Mouse (Mus musculus): Measurements from ENCODE around the gene Fancm. TPM values are rescaled to one million over a fixed set of nuclear protein-coding genes. Genes with fewer than 3 reads are reported as not detected.
"Not testable (repeated sequence)": the region's sequence is repeated elsewhere in the genome, so short reads cannot be mapped to it uniquely, and the experiment has no call there.

Gene Fancm
- 10 to 100 TPM; 12.8 to 13.7 TPM for total RNA-seq (2021)
- long read RNA-seq, partial matches to known transcripts: 1 of 1 reads
- long read RNA-seq, other reads (novel, unspliced or antisense): 0 of 1 reads

DNA sequence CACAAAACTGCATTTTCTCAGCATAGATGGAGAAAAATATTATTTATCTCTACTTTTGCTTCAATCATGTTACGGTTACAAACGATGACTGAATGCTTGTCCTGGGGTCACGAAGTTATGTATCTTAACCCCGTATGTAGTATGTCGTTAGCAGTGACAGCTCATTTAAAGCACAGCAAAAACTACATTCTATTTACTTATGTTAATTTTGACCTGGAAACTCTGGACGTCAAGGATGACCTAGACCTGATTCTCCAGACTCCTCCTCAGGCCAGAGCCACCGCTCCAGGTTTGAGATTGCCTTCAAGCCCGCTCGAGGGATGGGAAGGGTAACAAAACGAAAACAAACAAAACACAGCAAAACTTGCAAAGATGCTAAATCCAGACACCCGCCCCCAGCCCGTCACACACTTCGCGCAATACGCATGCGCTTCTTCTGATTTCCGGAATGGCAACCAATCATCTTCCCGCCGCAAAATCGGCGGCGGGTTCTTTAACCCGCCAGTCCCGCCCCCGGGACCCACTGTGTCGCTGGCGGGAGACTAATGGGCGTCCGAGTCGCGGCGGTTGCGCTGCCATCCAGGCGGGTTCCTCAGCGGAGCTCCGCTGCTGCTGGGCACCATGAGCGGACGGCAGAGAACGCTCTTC is at the start of gene Fancm:
Fancm (plus strand) TSS at position 519 of the 648 bp plus-strand sequence.
- DNase-seq (ENCODE audit: low spot score in 2 of 2): peak; percentile 86 to 91

DNA sequence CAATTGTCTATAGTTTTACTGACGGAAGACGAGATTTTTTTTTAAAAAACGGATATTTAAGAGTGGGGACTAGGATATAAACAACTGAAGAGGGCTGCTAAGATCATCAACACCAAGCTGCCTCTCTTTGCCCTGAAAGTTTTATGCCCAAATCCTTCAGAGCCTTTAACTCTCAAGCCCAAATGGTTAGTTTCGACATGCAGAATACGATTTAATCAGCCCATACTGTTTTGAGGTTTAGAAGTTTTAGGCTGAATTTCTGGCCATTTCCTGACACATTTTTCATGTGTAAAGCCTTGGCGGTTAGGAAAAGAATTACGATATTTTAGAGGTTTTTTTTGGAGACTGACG is 39.6 kb upstream of the Fancm start:
- no peak for DNase-seq (ENCODE audit: low spot score in 2 of 2)

DNA sequence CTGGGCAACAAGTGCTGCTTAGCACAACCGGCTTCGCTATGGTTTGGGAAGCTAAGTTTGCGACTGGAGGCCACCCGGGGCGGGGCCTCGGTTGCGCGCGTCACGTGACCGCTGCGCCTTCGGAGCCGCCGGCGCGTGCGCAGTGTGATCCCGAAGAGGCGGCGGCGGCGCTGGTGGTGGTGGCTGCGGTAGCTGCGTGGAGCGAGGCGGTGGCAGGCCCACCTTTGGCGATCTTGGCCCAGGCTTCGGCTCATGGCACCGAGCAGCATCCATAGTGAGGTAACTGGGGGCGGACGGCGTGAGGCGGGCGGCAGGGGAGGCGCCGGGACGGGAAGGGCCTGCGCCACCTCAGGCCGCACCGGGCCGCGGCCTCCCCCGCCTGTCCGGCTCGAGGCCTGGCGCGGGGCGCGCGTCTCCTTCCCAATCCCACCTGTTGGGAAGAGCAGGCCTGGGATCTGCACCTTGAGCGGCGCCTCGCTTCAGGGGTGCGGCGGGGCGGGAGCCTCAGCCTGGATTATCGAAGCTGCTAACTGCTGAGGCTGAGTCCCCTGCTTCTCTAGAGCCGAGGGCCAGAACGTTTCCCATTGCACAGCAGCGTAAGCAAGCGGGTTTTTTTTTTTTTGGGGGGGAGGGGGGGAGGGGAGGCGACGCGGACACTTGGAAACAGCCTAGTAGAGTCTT is 39.1 kb upstream of the Fancm start, which contains the start of gene Prpf39:
Prpf39 (plus strand) TSS at position 144 of the 681 bp plus-strand sequence.
- DNase-seq (ENCODE audit: low spot score in 2 of 2): peak; percentile 89 to 95

DNA sequence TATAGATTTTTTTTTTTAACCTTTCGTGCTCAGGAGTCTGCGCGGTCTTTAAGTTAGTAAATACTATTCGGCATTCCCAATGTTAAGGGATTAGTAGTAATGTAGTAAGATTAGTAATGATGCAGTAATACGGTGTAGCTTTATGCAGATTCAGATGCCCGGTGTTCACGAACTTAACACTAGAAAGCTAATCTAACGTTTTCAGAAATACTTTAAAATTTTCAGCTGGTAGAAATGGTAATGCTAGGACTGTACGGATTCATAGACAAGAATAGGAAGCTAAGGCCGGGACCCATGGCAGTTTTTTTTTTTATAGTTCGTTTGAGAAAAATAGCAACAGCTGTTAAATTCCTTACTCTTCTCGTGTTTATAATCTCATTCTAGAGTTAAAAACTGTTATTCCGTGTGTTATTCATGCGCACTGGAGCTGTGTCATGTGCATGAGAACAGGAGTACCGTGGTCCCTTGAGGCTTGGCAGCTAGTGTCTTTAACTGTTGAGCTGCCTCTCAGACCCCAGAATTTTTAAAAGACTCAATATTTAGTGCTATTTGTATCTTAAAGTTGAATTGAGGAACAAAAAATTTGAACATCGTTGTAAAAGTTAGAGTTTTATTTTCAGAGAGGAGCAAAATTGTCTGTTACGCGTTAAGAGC is 38.4 kb upstream of the Fancm start:
- no peak for DNase-seq (ENCODE audit: low spot score in 2 of 2)

DNA sequence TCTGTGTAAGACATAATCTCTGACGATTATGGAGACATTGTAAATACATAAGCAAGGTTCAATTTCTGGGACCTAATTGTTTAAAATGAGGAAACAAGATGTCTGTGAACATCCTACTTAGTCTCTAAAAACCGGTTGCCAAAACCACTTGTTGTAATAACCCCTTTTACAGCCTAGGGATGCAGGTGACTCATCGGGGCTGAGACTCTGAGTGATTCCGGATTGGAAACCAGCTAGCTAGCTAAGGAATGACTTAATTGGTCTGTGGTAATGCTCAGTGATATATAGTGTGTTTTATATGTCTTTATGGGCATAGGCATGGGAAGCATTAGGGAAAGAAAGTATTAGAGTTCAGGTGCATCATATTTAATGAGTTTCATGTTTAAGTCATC is 37.9 kb upstream of the Fancm start:
- DNase-seq (ENCODE audit: low spot score in 2 of 2): no peak

DNA sequence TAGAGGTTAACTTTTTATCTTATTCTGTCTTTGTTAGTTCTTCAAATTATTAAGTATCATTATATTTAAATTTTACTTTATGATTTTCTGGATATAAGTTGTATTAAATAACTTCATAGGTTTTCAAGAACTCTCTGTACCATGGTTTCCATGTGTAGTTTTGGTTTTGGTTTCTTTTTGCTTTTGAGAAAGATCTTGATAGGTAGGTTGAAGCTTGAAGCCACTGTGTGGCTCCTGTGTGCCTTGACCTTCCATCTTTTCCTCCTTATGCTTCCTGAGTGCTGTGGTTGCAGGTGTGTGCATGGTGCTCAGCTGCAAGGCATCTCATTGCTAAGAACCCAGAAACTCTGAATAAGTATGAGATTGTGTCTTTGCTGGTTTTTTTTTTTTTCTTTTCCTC is 26.6 kb upstream of the Fancm start:
- no peak for DNase-seq (ENCODE audit: low spot score in 2 of 2)

DNA sequence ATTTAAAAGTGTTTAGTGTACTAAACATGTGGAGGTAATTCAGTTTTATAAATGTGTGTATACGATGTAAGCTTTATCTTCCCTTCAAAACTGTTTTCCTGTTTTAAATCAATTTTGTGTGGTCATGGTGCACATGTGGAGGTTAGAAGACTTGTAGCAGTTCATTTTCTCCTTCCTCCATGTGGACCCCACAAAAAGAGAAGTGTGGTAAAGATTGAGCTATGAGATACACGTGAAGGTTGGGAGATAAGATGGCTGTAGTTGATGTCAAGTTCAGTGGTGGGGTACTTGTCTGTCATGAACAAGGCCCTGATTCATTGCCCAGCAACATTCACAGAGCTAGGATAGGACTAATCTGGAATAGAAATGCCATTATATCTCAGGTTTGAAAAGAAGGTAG is 17.2 kb upstream of the Fancm start:
- DNase-seq (ENCODE audit: low spot score in 2 of 2): no peak

DNA sequence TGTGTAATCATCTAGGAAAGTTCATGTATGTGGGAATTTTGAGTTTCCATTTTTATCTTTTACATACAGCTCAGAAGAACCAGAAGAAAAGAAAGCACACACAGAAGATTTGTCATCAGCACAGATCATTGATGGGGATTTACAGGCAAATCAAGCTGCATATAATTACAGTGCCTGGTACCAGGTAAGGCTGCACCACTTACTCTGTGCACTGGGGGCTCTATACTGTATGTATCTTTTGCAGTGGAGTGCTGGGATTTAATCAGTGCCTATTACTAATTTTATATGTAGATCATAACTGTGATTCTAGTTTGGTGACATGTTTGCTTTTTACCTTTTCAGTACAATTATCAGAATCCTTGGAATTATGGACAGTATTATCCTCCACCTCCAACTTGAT is 14.3 kb upstream of the Fancm start:
- no peak for DNase-seq (ENCODE audit: low spot score in 2 of 2)

DNA sequence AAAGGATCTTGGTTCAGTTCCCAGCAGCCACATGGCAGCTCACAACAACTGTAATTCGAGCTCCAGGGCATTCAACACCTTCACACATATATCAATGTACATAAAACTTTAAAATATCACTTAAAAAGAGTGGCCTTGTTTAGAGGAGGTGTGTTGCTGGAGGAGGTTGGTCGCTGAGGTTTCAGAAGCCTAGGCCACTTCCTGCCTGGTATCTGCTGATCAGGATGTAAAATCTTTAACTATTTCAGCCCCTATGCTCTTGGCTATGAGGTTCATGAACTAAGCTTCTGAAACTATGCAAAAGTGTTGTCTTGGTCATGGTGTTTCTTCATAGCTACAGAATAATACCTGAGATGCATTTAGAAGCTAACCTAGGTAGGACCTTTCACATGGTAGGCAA is 10.2 kb upstream of the Fancm start:
- no peak for DNase-seq (ENCODE audit: low spot score in 2 of 2)

DNA sequence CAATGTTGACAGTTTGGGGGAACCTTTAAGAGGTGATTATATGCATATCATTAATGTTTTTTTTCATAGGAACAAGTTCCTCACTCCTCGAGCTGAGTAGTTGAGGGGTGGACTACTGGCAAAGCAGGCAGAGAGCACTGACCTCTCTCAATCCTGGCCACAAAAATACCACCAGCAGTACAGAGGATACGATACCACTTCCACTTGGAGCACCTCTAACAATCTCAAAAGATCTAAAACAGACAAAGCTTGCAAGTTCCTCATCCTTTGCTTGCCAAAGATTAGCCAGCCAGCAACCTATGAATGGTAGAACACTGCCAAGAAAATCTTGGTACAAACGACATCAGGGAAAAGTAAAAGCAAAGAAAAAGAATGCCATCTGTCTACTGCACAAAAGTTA is 9.2 kb upstream of the Fancm start:
- no peak for DNase-seq (ENCODE audit: low spot score in 2 of 2)

DNA sequence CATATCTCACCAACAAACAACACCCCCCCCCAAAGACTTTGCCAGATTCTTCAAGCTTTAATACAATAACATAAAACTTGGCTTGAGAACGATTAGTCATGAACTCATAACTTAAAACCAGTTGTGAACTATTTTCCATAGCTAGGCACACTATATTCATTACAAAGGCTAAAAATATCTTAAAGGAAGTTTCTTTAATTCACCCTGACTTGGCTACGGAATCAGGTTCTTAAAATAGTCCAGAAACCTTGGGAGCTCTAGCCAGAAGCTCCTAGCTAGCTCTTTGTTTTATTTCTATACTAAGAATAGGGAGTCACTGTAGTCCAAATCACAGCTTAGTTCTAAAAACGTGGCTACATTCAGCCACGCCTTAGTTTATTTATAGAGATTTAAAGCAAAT is 7.0 kb upstream of the Fancm start:
- no peak for DNase-seq (ENCODE audit: low spot score in 2 of 2)

DNA sequence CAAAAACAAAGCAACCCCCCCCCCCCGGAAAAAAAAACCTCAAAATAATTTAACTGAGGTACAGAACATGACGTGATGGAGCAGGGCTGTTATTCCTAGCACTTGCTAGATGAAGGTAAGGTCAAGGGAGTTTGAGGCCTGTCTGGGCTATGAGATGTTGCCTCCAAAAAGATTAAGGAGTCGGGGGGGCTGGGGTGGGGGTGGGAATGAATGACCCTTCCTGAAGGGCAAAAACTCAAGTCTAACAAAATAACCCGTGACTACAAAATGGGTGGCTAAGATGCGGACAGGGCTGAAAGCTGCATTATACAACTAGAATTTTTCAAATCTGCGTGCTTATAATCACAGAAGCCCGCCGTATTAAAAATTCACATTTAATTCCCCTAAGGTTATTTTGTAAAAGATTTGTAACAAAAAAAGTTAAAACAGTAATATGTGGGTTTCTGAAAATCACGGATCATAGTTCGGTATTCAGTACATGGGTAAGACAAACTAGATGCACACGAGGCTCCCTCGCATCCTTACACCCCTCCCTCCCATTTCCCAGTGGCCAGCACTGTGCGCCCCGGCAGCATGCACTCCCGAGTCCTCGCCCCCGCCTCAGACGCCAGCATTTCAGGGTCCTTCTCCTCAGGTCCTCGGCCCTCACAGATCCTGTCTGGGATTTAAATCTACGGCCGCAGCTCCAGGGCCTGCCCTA is 2.3 kb upstream of the Fancm start:
- DNase-seq (ENCODE audit: low spot score in 2 of 2): no peak

DNA sequence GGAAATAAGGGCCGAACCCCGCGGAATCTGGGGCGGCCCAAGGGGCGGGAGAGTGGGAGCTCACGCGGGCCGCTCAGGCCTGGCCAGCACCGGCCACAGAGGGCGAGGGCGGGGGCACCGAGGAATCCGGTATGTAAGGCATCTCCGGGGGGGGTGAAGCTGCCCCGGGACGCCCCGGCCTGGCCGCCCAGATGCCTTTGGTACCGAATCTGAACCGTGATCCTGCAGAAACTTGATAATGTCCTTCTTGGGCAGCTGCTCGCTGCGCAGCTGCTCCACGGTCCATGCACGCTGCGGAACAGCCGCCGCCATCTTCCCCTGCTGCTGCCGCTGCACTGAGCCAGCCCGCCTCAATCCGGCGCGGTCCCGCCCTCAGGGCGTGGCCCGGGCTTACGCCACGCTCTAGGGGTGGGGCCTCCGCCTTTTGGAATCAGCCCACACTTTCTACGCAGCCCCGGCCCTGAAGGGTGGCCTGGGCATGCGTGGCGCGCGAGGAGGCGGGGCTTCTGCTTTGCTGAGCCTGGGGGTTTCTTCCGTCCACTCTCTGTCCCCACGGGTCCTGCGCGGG is 1.7 kb upstream of the Fancm start, which contains the start of gene Fkbp3:
Fkbp3 (minus strand) TSS at position 397 of the 568 bp plus-strand sequence.
- peak; percentile 96 to 98 for DNase-seq (ENCODE audit: low spot score in 2 of 2)

DNA sequence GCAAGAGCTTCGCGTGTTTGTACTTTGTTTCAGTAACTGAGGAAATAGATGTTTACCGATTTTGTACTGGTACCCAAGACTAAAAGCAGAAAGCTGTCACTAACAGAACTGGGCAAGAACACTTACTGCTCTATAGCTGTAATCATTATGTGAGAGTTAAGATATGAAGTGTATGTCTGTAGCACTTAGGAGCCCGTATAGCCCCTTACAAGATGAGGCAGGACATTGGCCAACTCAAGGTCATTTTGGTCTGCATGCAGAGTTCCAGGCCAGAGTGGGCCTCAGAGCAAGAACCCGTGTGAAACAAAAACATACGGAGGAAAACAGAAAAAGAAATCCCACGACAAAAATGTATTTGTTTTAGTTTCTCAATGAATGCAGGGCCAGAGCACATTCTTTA is 752 bp upstream of the Fancm start:
- DNase-seq (ENCODE audit: low spot score in 2 of 2): no peak

DNA sequence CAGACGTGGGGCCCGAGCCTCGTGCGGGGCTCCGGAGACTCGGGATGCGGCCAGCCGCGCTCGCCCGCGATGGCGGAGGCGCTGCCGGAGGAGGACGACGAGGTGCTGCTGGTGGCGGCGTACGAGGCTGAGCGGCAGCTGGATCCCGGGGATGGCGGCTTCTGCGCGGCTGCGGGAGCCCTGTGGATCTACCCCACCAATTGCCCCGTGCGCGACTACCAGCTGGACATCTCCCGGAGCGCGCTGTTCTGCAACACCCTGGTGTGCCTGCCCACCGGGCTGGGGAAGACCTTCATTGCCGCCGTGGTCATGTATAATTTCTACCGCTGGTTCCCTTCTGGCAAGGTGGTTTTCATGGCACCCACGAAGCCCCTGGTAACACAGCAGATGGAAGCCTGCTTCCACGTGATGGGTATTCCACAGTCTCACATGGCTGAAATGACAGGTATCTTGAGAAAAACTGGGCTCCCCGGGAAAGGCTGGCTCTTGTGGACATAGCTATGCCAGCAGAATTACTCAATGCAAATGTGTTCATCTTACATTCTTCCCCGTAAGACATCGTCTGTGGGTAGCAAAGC is 419 bp downstream of the Fancm start:
- DNase-seq (ENCODE audit: low spot score in 2 of 2): no peak

DNA sequence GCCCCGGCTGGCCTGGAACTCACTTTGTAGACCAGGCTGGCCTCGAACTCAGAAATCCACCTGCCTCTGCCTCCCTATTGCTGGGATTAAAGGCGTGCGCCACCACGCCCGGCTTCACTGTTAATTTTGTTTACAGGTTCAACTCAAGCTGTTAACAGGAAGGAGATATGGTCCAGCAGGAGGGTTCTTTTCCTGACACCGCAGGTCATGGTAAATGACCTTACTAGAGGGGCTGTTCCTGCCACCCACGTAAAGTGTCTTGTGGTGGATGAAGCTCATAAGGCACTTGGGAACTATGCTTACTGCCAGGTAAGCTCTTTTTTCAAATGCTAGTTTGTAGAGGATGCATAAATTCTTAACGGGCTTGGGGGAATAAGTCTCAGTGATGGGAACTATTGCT is 1.5 kb downstream of the Fancm start:
- DNase-seq (ENCODE audit: low spot score in 2 of 2): no peak

DNA sequence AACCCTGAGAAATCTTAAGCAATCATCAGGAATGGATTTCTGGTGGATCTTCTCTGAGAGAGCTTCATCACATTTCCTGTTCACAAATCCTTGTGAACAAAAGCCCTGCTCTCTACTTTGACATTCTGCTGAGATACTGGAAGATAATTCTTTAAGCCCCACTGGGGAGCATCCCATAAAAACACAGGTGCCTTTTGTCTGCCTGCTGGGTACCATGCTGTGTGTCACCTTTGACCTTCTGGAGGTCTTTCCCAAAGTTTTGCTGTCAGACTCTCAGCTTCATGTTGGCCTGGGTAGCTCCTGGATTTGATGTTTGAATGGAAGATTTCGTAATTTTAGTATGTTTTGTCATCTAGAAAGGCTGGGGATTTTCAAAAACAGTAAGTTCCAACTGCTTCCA is 33.3 kb downstream of the Fancm start:
- no peak for DNase-seq (ENCODE audit: low spot score in 2 of 2)

DNA sequence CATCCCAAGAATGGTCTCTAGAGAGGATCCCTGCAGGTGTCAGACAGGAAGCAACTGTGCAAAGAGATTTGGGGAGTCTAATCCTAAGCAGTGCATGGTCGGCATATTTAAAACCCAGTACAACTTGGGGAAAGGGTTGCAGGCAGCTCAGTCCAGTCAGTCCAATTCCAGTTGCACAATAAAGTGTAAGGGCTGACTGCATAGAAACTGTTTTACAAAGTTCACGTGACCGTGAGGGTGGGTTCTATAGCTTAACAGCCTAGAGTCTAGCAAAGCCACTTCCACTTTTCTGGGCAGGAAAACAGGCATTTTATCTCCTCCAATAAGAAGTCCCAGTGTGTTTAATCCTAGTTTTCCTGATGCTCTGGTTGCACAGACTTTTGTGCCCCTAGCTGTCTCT is 36.1 kb downstream of the Fancm start:
- no peak for DNase-seq (ENCODE audit: low spot score in 2 of 2)

DNA sequence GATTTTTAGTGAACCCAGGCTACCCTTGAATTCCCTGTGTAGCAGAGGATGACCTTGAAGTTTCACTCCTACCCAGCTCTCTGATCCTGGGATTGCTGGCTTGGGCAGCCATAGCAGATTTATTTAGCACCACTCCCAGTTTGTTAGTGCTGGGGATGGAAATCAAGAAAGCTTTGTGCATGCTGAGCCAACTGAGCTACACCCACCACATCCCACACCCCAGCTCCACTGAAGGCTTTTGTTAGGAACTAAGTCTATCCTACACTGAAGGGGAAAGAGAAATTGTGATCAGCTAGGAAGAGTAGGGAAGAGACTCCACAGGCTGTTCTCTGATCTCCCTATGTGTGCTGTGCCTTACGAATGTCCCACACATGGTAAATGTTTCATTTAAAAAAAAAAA is 37.4 kb downstream of the Fancm start:
- no peak for DNase-seq (ENCODE audit: low spot score in 2 of 2)

DNA sequence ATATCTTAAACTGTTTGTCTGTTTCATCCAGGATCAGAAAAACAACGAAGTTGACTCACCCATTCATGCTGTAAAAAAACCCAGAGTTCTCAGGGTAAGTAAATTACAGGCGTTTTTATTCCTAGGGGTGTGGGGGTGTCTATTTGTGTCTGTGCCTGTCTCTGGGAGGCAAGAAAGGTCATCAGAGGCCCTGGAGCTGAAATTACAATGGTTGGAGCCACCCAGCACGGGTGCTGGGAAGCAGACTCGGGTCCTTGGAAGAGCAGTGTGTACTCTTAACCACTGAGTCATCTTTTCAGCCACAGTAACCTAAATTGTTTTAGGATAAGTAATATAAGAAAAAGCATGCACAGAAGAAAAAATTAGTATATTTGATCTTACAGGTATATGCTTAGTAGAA is 38.5 kb downstream of the Fancm start:
- DNase-seq (ENCODE audit: low spot score in 2 of 2): no peak

DNA sequence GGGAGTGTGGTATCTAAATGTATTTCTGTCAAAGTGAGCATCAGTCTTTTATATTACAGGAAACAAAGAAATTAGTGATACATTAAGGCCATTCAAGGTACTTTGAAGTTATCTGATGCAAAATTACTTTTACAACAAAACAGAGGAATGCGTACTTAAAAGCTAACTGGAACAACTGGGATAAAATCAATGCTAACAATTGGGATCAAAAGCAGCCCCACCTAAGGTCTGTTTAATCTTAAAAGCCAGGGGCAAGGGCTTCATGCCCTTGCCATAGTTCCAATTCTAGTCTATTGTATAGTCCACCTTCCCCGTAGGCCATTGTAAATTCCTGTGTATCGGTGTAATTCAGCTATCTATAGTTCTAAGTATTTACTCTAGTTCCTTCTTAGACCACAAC is 39.6 kb downstream of the Fancm start:
- not testable (repeated sequence) for DNase-seq (ENCODE audit: low spot score in 2 of 2)

All from layer of hippocampus, postnatal 10 days (tissue).